Mouse (Mus musculus): ENCODE results near the gene Radil.

- no peak for TF ChIP-seq CTCF (IDR thresholded peaks at IDR 0.05; ENCODE audit: low read depth, low read length)
- no peak for TF ChIP-seq POLR2A (IDR thresholded peaks at IDR 0.05; ENCODE audit: insufficient read depth, low read length)
- no peak for TF ChIP-seq EP300 (IDR thresholded peaks at IDR 0.05; ENCODE audit: insufficient read depth, low read depth, low read length)
Observed at GRCm38 (mm10) chr5:142435736-142436135, 115.2 kb downstream of the Radil start.
